ENCODE assay signal across 8 mouse cellular contexts in the genomic region with DNA sequence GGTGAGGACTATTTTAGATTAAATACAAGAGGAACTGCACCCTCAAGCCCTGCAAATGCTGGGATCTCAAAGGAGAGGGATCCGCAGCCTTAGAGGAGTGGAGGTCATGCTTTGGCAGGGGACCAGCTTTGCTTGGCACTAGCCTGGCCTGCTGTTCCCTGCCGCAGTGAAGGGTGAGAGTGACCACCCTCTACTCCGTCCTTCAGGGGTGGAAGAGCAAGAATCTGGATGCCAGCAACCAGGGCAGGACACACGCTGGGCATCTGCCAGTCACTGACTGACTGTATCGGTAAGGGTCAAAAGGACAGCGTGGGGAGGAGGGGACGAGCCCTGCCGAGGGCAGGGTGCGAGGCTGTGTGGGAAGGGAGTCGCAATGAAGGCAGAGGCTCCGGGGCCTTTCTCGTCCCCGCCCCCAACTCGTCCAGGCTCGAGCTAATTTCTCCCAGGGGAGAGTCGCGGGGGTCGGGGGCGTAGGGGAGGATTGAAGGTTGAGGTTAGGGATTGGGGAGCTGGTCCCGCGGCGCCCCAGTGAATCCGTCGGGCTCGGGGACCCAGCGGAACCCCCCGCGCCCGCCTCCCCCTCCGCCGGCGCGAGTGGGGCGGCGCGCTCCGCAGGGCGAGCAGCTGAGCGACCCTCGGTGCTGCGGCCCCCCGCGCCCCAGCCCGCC. TPM values are rescaled to one million over a fixed set of nuclear protein-coding genes. Genes with fewer than 3 reads are reported as not detected.
DNase-seq lines count a peak whose midpoint lies in the region; ATAC-seq and TF ChIP-seq lines count a peak whose summit lies in the region.

TSS of gene Rasl10b (plus strand) at position 51 of the 668 bp plus-strand sequence.

- no peak within 1 kb of the TSS for H3K27ac ChIP-seq in lung, embryonic 14.5 days (ENCODE audit: low read depth)
- peak within 1 kb of the TSS; percentile 57 for H3K27ac ChIP-seq in forebrain, embryonic 15.5 days (replicated peaks)
- no peak within 1 kb of the TSS for H3K27ac ChIP-seq in intestine, embryonic 15.5 days
- no peak within 1 kb of the TSS for H3K27ac ChIP-seq in limb, embryonic 13.5 days
- peak within 1 kb of the TSS; percentile 49 for H3K27ac ChIP-seq in neural tube, embryonic 13.5 days (replicated peaks)

- H3K4me2 ChIP-seq in lung, embryonic 14.5 days, result peak within 1 kb of the TSS; percentile 97
- peak within 1 kb of the TSS; percentile 76 for H3K4me2 ChIP-seq in forebrain, embryonic 15.5 days (replicated peaks)
- H3K4me2 ChIP-seq in intestine, embryonic 15.5 days (replicated peaks), result peak within 1 kb of the TSS; percentile 96
- H3K4me2 ChIP-seq in limb, embryonic 13.5 days (replicated peaks), result peak within 1 kb of the TSS; percentile 91
- peak within 1 kb of the TSS; percentile 84 for H3K4me2 ChIP-seq in neural tube, embryonic 13.5 days

- H3K9ac ChIP-seq in lung, embryonic 14.5 days, result peak within 1 kb of the TSS; percentile 65
- H3K9ac ChIP-seq in forebrain, embryonic 15.5 days (replicated peaks), result peak within 1 kb of the TSS; percentile 91
- peak within 1 kb of the TSS; percentile 57 for H3K9ac ChIP-seq in intestine, embryonic 15.5 days
- peak within 1 kb of the TSS; percentile 76 for H3K9ac ChIP-seq in limb, embryonic 13.5 days
- peak within 1 kb of the TSS; percentile 96 for H3K9ac ChIP-seq in neural tube, embryonic 13.5 days

- DNase-seq in lung, embryonic 14.5 days, result peak; percentile 43
- DNase-seq in lung, postnatal 36 days, result no peak
- no peak for DNase-seq in ovary, postnatal 10 days (ENCODE audit: low spot score)

- H3K4me3 ChIP-seq in lung, embryonic 14.5 days (ENCODE audit: low read depth, low read length), result peak within 1 kb of the TSS; percentile 65
- peak within 1 kb of the TSS; percentile 92 for H3K4me3 ChIP-seq in forebrain, embryonic 15.5 days
- H3K4me3 ChIP-seq in intestine, embryonic 15.5 days (replicated peaks), result peak within 1 kb of the TSS; percentile 80
- peak within 1 kb of the TSS; percentile 86 for H3K4me3 ChIP-seq in limb, embryonic 13.5 days
- peak within 1 kb of the TSS; percentile 88 for H3K4me3 ChIP-seq in neural tube, embryonic 13.5 days

- TF ChIP-seq CTCF in lung, embryonic 14.5 days (IDR thresholded peaks at IDR 0.05; ENCODE audit: low read depth), result no peak

- no peaks in the 10 kb centered on the region for H3K4me1 ChIP-seq in lung, embryonic 14.5 days (ENCODE audit: insufficient read depth)
- peaks cover 22% of the 10 kb centered on the region for H3K4me1 ChIP-seq in forebrain, embryonic 15.5 days
- peaks cover 13% of the 10 kb centered on the region; the same call in 1 of the 2 replicates for H3K4me1 ChIP-seq in intestine, embryonic 15.5 days (replicated peaks)
- peaks cover 10% of the 10 kb centered on the region for H3K4me1 ChIP-seq in limb, embryonic 13.5 days
- H3K4me1 ChIP-seq in neural tube, embryonic 13.5 days (replicated peaks), result peaks cover 35% of the 10 kb centered on the region

- peak; percentile 63 for ATAC-seq in lung, embryonic 14.5 days (ENCODE audit: insufficient read depth)
- peak; percentile 41 for ATAC-seq in cerebellum, adult (ENCODE audit: insufficient number of reproducible peaks, low FRiP score, low TSS enrichment)
- peak; percentile 88 for ATAC-seq in forebrain, embryonic 15.5 days (replicated peaks)
- ATAC-seq in intestine, embryonic 15.5 days, result peak; percentile 76
- ATAC-seq in limb, embryonic 13.5 days (ENCODE audit: low FRiP score, low read depth), result peak; percentile 69; the same call in 1 of the 2 replicates
- peak; percentile 90 for ATAC-seq in neural tube, embryonic 13.5 days (ENCODE audit: low read depth)

- under 1% methylated on average over 23 of the region's 44 CpGs for WGBS in lung, embryonic 14.5 days
- under 1% methylated on average over 42 of the region's 44 CpGs for WGBS in forebrain, embryonic 15.5 days
- 1% methylated on average over 35 of the region's 44 CpGs for WGBS in intestine, embryonic 15.5 days
- 1% methylated on average over 41 of the region's 44 CpGs for WGBS in limb, embryonic 13.5 days
- WGBS in neural tube, embryonic 13.5 days, result 2% methylated on average over 32 of the region's 44 CpGs

- H3K36me3 ChIP-seq in lung, embryonic 14.5 days (ENCODE audit: insufficient read depth), result no peaks in the 10 kb centered on the region
- peaks cover 2% of the 10 kb centered on the region; the same call in 1 of the 2 replicates for H3K36me3 ChIP-seq in forebrain, embryonic 15.5 days
- no peaks in the 10 kb centered on the region for H3K36me3 ChIP-seq in intestine, embryonic 15.5 days
- H3K36me3 ChIP-seq in limb, embryonic 13.5 days, result peaks cover 3% of the 10 kb centered on the region; the same call in 1 of the 2 replicates
- H3K36me3 ChIP-seq in neural tube, embryonic 13.5 days, result no peaks in the 10 kb centered on the region

- no peaks in the 10 kb centered on the region for H3K9me3 ChIP-seq in lung, embryonic 14.5 days (ENCODE audit: low read depth, low read length)
- no peaks in the 10 kb centered on the region for H3K9me3 ChIP-seq in forebrain, embryonic 15.5 days
- H3K9me3 ChIP-seq in intestine, embryonic 15.5 days, result no peaks in the 10 kb centered on the region
- H3K9me3 ChIP-seq in limb, embryonic 13.5 days, result no peaks in the 10 kb centered on the region
- no peaks in the 10 kb centered on the region for H3K9me3 ChIP-seq in neural tube, embryonic 13.5 days

- no peaks in the 10 kb centered on the region; the same call in 1 of the 2 replicates for H3K27me3 ChIP-seq in lung, embryonic 14.5 days (ENCODE audit: insufficient read depth, low read length)
- H3K27me3 ChIP-seq in forebrain, embryonic 15.5 days, result no peaks in the 10 kb centered on the region
- H3K27me3 ChIP-seq in intestine, embryonic 15.5 days (replicated peaks), result no peaks in the 10 kb centered on the region
- peaks cover 39% of the 10 kb centered on the region for H3K27me3 ChIP-seq in limb, embryonic 13.5 days
- peaks cover 4% of the 10 kb centered on the region; the same call in 1 of the 2 replicates for H3K27me3 ChIP-seq in neural tube, embryonic 13.5 days

RNA-seq across cellular contexts. Expression of gene Rasl10b, which starts in this region (rescaled TPM):
- 0.88 and 1.3 TPM in 2 replicates for polyA plus RNA-seq in lung, embryonic 14.5 days (2014; fragmentation: Nextera tagmentation; extraction: Ambion mirVana)
- polyA plus RNA-seq in forebrain, embryonic 15.5 days (2015; fragmentation: Nextera tagmentation; extraction: Ambion mirVana), result 27.2 and 29.6 TPM in 2 replicates
- 2.3 and 2.6 TPM in 2 replicates for polyA plus RNA-seq in intestine, embryonic 15.5 days (2015; fragmentation: Nextera tagmentation; extraction: Ambion mirVana)
- polyA plus RNA-seq in limb, embryonic 13.5 days (2015; fragmentation: Nextera tagmentation; extraction: Ambion mirVana), result 3.7 and 4.1 TPM in 2 replicates
- polyA plus RNA-seq in neural tube, embryonic 13.5 days (2015; fragmentation: Nextera tagmentation; extraction: Ambion mirVana), result 24.2 and 25.3 TPM in 2 replicates

Comparison
In these comparisons a context has a peak if more than half of its experiments do, and no peak if none do; other contexts are left out.
1. H3K27ac ChIP-seq: peak in forebrain, embryonic 15.5 days (single experiment) and neural tube, embryonic 13.5 days (single experiment); none in lung, embryonic 14.5 days (single experiment), intestine, embryonic 15.5 days (single experiment) and limb, embryonic 13.5 days (single experiment).
2. Peak in every context shown above with its lines, with median percentiles within 50 percentile points of each other: ATAC-seq, H3K4me2 ChIP-seq, H3K4me3 ChIP-seq and H3K9ac ChIP-seq.